Mouse (Mus musculus): ENCODE data around the gene Atxn2. TPM values are rescaled to one million over a fixed set of nuclear protein-coding genes. Genes with fewer than 3 reads are reported as not detected.
A peak's percentile ranks its signal among the peaks of the same experiment; 100 is the strongest.

Atxn2 gene
- total RNA-seq (2012; rRNA removed) (8.3 and 8.5 TPM in 2 replicates), total RNA-seq (2014; rRNA removed) (5.9 and 7.7 TPM in 2 replicates), polyA plus RNA-seq (2012; ENCODE audit: insufficient read length, low read depth) (40.5 and 58.4 TPM in 2 replicates)

- Histone ChIP-seq H3K27me3 (replicated peaks) (no peaks in the 10 kb centered on the region), H3K9me3 (replicated peaks; ENCODE audit: low read length) (no peaks in the 10 kb centered on the region), H3K27ac (ENCODE audit: insufficient read depth, low read depth) (peak within 1 kb of the TSS; percentile 56), H3K4me2 (ENCODE audit: insufficient read depth, low read depth, poor library complexity, severe bottlenecking) (peak within 1 kb of the TSS; percentile 69), H3K36me3 (replicated peaks in 1 of 2; ENCODE audit: control insufficient read depth in 1 of 2, insufficient read depth in 1 of 2, low read length in 1 of 2) (peaks cover 0 to 4% of the 10 kb centered on the region in 2 experiments), H3K9ac (ENCODE audit: insufficient read depth, low read depth) (peak within 1 kb of the TSS; percentile 92), H3K79me2 (replicated peaks; ENCODE audit: control insufficient read depth, extremely low read depth, insufficient read depth, poor library complexity, severe bottlenecking) (0 out of 2 replicates have a peak, but pooled peaks cover 4% of the 10 kb centered on the region), H3K4me3 (replicated peaks in 1 of 3; ENCODE audit: low read depth in 2 of 3, low read length in 2 of 3, poor library complexity in 1 of 3) (peak within 1 kb of the TSS; percentile 68 to 87 (median 74)), H3K4me1 (ENCODE audit: control insufficient read depth in 1 of 2, insufficient read depth in 2 of 2) (peaks cover 2 to 35% of the 10 kb centered on the region in 2 experiments; a peak in 3 of 4 replicates)
- dilution Hi-C loops (cut with MboI; ENCODE audit: extremely low pct_ligation_motif_present, extremely low pct_unique_long_range_greater_than_20kb, low sequenced_read_pairs) = no loop called here
- TF ChIP-seq USF1 (IDR thresholded peaks at IDR 0.05; ENCODE audit: low read depth, low read length) (peak; percentile 47), TBP (conservative IDR thresholded peaks at IDR 0.05; ENCODE audit: low read depth, low read length) (0 out of 2 replicates have a peak, but pooled peaks have one; percentile 60), PAX5 (IDR thresholded peaks at IDR 0.05; ENCODE audit: low read length) (no peak), CHD1 (IDR thresholded peaks at IDR 0.05; ENCODE audit: low read depth, low read length) (no peak), ZMIZ1 (IDR thresholded peaks at IDR 0.05; ENCODE audit: low read depth, low read length) (peak; percentile 80; the same call in 1 of the 2 replicates), CTCF (conservative IDR thresholded peaks at IDR 0.05 in 1 of 2, IDR thresholded peaks at IDR 0.05 in 1 of 2; ENCODE audit: low read depth in 2 of 2, low read length in 2 of 2) (no peak), RAD21 (IDR thresholded peaks at IDR 0.05; ENCODE audit: low read depth, low read length) (no peak), MYC (IDR thresholded peaks at IDR 0.05; ENCODE audit: low read depth, low read length) (no peak; the same call in 1 of the 2 replicates), BHLHE40 (IDR thresholded peaks at IDR 0.05; ENCODE audit: low read depth, low read length) (peak; percentile 97), MAFK (IDR thresholded peaks at IDR 0.05; ENCODE audit: insufficient replicate concordance, low read length) (no peak), SMC3 (IDR thresholded peaks at IDR 0.05; ENCODE audit: low read depth, low read length) (no peak), MAX (IDR thresholded peaks at IDR 0.05; ENCODE audit: low read length) (peak; percentile 26; the same call in 1 of the 2 replicates), JUN (IDR thresholded peaks at IDR 0.05; ENCODE audit: insufficient read depth, low read depth, low read length) (no peak), POLR2AphosphoS2 (IDR thresholded peaks at IDR 0.05; ENCODE audit: low read depth, low read length) (peak; percentile 36; the same call in 1 of the 2 replicates), JUND (conservative IDR thresholded peaks at IDR 0.05; ENCODE audit: low read depth, low read length) (no peak), KAT2A (IDR thresholded peaks at IDR 0.05; ENCODE audit: insufficient replicate concordance, low read length) (0 out of 2 replicates have a peak, but pooled peaks have one; percentile 44), MEF2A (IDR thresholded peaks at IDR 0.05; ENCODE audit: borderline replicate concordance, low read depth, low read length) (no peak), POLR2A (IDR thresholded peaks at IDR 0.05; ENCODE audit: low read depth, low read length) (peak; percentile 86), RCOR1 (conservative IDR thresholded peaks at IDR 0.05; ENCODE audit: low read depth, low read length) (no peak), NELFE (IDR thresholded peaks at IDR 0.05; ENCODE audit: low read depth, low read length) (peak; percentile 82), NRF1 (IDR thresholded peaks at IDR 0.05; ENCODE audit: low read depth, low read length) (no peak), IRF4 (IDR thresholded peaks at IDR 0.05; ENCODE audit: low read depth, low read length) (0 out of 2 replicates have a peak, but pooled peaks have one; percentile 11), MAZ (IDR thresholded peaks at IDR 0.05; ENCODE audit: low read depth, low read length) (peak; percentile 69; the same call in 1 of the 2 replicates), SIN3A (IDR thresholded peaks at IDR 0.05; ENCODE audit: low read length) (no peak), USF2 (conservative IDR thresholded peaks at IDR 0.05; ENCODE audit: low read depth, low read length) (no peak), UBTF (IDR thresholded peaks at IDR 0.05; ENCODE audit: low read depth, low read length) (no peak; the same call in 1 of the 2 replicates), E2F4 (IDR thresholded peaks at IDR 0.05; ENCODE audit: insufficient replicate concordance, low read depth, low read length) (no peak), HCFC1 (IDR thresholded peaks at IDR 0.05; ENCODE audit: low read depth, low read length) (peak; percentile 60), ELF1 (IDR thresholded peaks at IDR 0.05; ENCODE audit: low read depth, low read length) (peak; percentile 14; the same call in 1 of the 2 replicates), GABPA (IDR thresholded peaks at IDR 0.05; ENCODE audit: insufficient replicate concordance, low read depth, low read length) (no peak), ZKSCAN1 (IDR thresholded peaks at IDR 0.05; ENCODE audit: borderline replicate concordance, low read depth, low read length) (peak; percentile 96), CHD2 (IDR thresholded peaks at IDR 0.05; ENCODE audit: low read length) (peak; percentile 74), MXI1 (IDR thresholded peaks at IDR 0.05; ENCODE audit: low read depth, low read length) (peak; percentile 84), TCF12 (IDR thresholded peaks at IDR 0.05; ENCODE audit: low read depth, low read length) (peak; percentile 65; the same call in 1 of the 2 replicates), ETS1 (conservative IDR thresholded peaks at IDR 0.05; ENCODE audit: low read depth, low read length) (no peak), ZC3H11A (IDR thresholded peaks at IDR 0.05; ENCODE audit: low read depth, low read length) (no peak), EP300 (IDR thresholded peaks at IDR 0.05; ENCODE audit: low read length) (no peak), ZNF384 (IDR thresholded peaks at IDR 0.05; ENCODE audit: low read depth, low read length) (no peak)
- DNase-seq (ENCODE audit: extremely low read depth) = peak; percentile 73
- in situ Hi-C loops (cut with MboI; ENCODE audit: low pct_ligation_motif_present, low pct_unique_long_range_greater_than_20kb, low sequenced_read_pairs) = no loop called here
These were observed at the start of gene Atxn2 for GRCm38 (mm10) chr5:121711174-121711927. Gene Atxn2 (plus strand): TSS chr5:121711337.

Measured in CH12.LX (cell line).